In genomic region chr10:74854991-74855664, GRCm38 (mm10) we compare ENCODE assay signal across 14 mouse cellular contexts.
DNase-seq lines count a peak whose midpoint lies in the region; ATAC-seq and TF ChIP-seq lines count a peak whose summit lies in the region.
"Had no signal": no experiment of that assay in that cellular context is flagged by ENCODE, and none has a peak within 500 bp of the region (broad histone marks: within the 10 kb centered on the region; RNA-seq: fewer than 3 reads in every experiment).

No protein-coding gene starts in this region.

- no peaks in the 10 kb centered on the region for H3K36me3 ChIP-seq in hindbrain, embryonic 11.5 days (ENCODE audit: control insufficient read depth, insufficient read depth, low read length)
- H3K36me3 ChIP-seq in hindbrain, embryonic 10.5 days, result no peaks in the 10 kb centered on the region
- no peaks in the 10 kb centered on the region for H3K36me3 ChIP-seq in forebrain, embryonic 15.5 days
- no peaks in the 10 kb centered on the region for H3K36me3 ChIP-seq in midbrain, postnatal 0 days (ENCODE audit: insufficient read depth, low read length)
- H3K36me3 ChIP-seq: limb, embryonic 15.5 days had no signal

- H3K4me2 ChIP-seq in hindbrain, embryonic 11.5 days (replicated peaks; ENCODE audit: low read depth, low read length), result no peak overlapping the region
- no peak overlapping the region for H3K4me2 ChIP-seq in forebrain, embryonic 15.5 days (replicated peaks)
- H3K4me2 ChIP-seq in midbrain, postnatal 0 days (ENCODE audit: low read depth, low read length, poor library complexity, severe bottlenecking), result no peak overlapping the region
- H3K4me2 ChIP-seq: limb, embryonic 15.5 days had no signal

- peak; percentile 79 for ATAC-seq in hindbrain, embryonic 11.5 days (ENCODE audit: low FRiP score)
- ATAC-seq in forebrain, embryonic 15.5 days (replicated peaks), result peak; percentile 55
- peak; percentile 56; the same call in 1 of the 2 replicates for ATAC-seq in midbrain, postnatal 0 days (ENCODE audit: low FRiP score)

- no peak overlapping the region for H3K4me3 ChIP-seq in hindbrain, embryonic 11.5 days (ENCODE audit: low read depth, low read length)
- no peak overlapping the region for H3K4me3 ChIP-seq in hindbrain, embryonic 10.5 days
- H3K4me3 ChIP-seq in forebrain, embryonic 15.5 days, result no peak overlapping the region
- no peak overlapping the region for H3K4me3 ChIP-seq in midbrain, postnatal 0 days (ENCODE audit: low read depth, low read length)
- H3K4me3 ChIP-seq: heart, adult 2 months; limb, embryonic 15.5 days had no signal

- no peaks in the 10 kb centered on the region for H3K27me3 ChIP-seq in hindbrain, embryonic 11.5 days (ENCODE audit: control insufficient read depth, insufficient read depth, low read length)
- no peaks in the 10 kb centered on the region for H3K27me3 ChIP-seq in hindbrain, embryonic 10.5 days (ENCODE audit: insufficient read depth, poor library complexity, severe bottlenecking)
- no peaks in the 10 kb centered on the region for H3K27me3 ChIP-seq in forebrain, embryonic 15.5 days
- no peaks in the 10 kb centered on the region for H3K27me3 ChIP-seq in midbrain, postnatal 0 days (ENCODE audit: insufficient read depth, low read length)
- H3K27me3 ChIP-seq: CH12.LX; limb, embryonic 15.5 days had no signal

- no peaks in the 10 kb centered on the region for H3K9me3 ChIP-seq in hindbrain, embryonic 11.5 days (ENCODE audit: control insufficient read depth, low read length)
- H3K9me3 ChIP-seq in hindbrain, embryonic 10.5 days, result no peaks in the 10 kb centered on the region
- H3K9me3 ChIP-seq in forebrain, embryonic 15.5 days, result no peaks in the 10 kb centered on the region
- no peaks in the 10 kb centered on the region for H3K9me3 ChIP-seq in midbrain, postnatal 0 days (ENCODE audit: low read length)
- H3K9me3 ChIP-seq: limb, embryonic 15.5 days had no signal

- no peak for DNase-seq in hindbrain, embryonic 11.5 days (ENCODE audit: low spot score)
- DNase-seq in hindbrain, embryonic 10.5 days (ENCODE audit: low spot score), result no peak
- DNase-seq in brain, embryonic 14.5 days (ENCODE audit: low read depth), result peak; percentile 73
- peak; percentile 84 for DNase-seq in midbrain, postnatal 0 days (ENCODE audit: low spot score)
- no peak for DNase-seq in gastrocnemius, adult 8-10 months (ENCODE audit: low spot score in 2 of 2)
- DNase-seq in thymus, postnatal 0 days (ENCODE audit: low spot score), result no peak
- DNase-seq: adrenal gland, postnatal 36 days; heart, adult 2 months; heart, postnatal 4 days; thymus, postnatal 36 days had no signal

- WGBS in hindbrain, embryonic 11.5 days, result 52% methylated on average over 4 of the region's 4 CpGs
- WGBS in hindbrain, embryonic 10.5 days, result 59% methylated on average over 4 of the region's 4 CpGs
- 45% methylated on average over 4 of the region's 4 CpGs for whole genome bisulfite sequencing in forebrain, embryonic 15.5 days
- 40% methylated on average over 4 of the region's 4 CpGs for WGBS in midbrain, postnatal 0 days

- no peak overlapping the region for H3K27ac ChIP-seq in hindbrain, embryonic 11.5 days (ENCODE audit: low read depth, low read length)
- no peak overlapping the region for H3K27ac ChIP-seq in hindbrain, embryonic 10.5 days
- H3K27ac ChIP-seq in forebrain, embryonic 15.5 days (replicated peaks), result no peak overlapping the region
- H3K27ac ChIP-seq in midbrain, postnatal 0 days (ENCODE audit: low read depth, low read length), result no peak overlapping the region
- H3K27ac ChIP-seq: heart, adult 2 months; kidney, postnatal 0 days; limb, embryonic 15.5 days had no signal

- H3K9ac ChIP-seq in hindbrain, embryonic 11.5 days (ENCODE audit: low read depth, low read length), result no peak overlapping the region
- H3K9ac ChIP-seq in forebrain, embryonic 15.5 days (replicated peaks), result no peak overlapping the region
- H3K9ac ChIP-seq in midbrain, postnatal 0 days (replicated peaks; ENCODE audit: low read length, poor library complexity, severe bottlenecking), result no peak overlapping the region
- H3K9ac ChIP-seq: limb, embryonic 15.5 days had no signal

- TF ChIP-seq CTCF in brain, embryonic 14.5 days (IDR thresholded peaks at IDR 0.05; ENCODE audit: borderline replicate concordance, extremely low read depth, insufficient read depth, insufficient read length), result no peak
- TF ChIP-seq CTCF in midbrain, postnatal 0 days (IDR thresholded peaks at IDR 0.05), result no peak

- no peaks in the 10 kb centered on the region for H3K4me1 ChIP-seq in hindbrain, embryonic 11.5 days (replicated peaks; ENCODE audit: control insufficient read depth, insufficient read depth, low read length)
- peaks cover 12% of the 10 kb centered on the region; the same call in 1 of the 2 replicates for H3K4me1 ChIP-seq in hindbrain, embryonic 10.5 days (replicated peaks)
- peaks cover 4% of the 10 kb centered on the region; the same call in 1 of the 2 replicates for H3K4me1 ChIP-seq in forebrain, embryonic 15.5 days
- no peaks in the 10 kb centered on the region for H3K4me1 ChIP-seq in midbrain, postnatal 0 days (ENCODE audit: insufficient read depth, low read length)
- H3K4me1 ChIP-seq: limb, embryonic 15.5 days had no signal

- no peak for TF ChIP-seq POLR2A in brain, embryonic 14.5 days (IDR thresholded peaks at IDR 0.05; ENCODE audit: borderline replicate concordance, extremely low read depth, insufficient read depth, insufficient read length, poor library complexity, severe bottlenecking)

Comparison
In these comparisons a context has a peak if more than half of its experiments do, and no peak if none do; other contexts are left out.
1. DNase-seq: peak in brain, embryonic 14.5 days (single experiment) and midbrain, postnatal 0 days (single experiment); none in hindbrain, embryonic 11.5 days (single experiment), hindbrain, embryonic 10.5 days (single experiment), gastrocnemius, adult 8-10 months (0 of 2) and thymus, postnatal 0 days (single experiment).
2. Peak in every context shown above with its lines, with median percentiles within 50 percentile points of each other: ATAC-seq.